Mouse (Mus musculus) hindbrain, embryonic 16.5 days (tissue): ENCODE data around the gene Hps1. TPM values are rescaled to one million over a fixed set of nuclear protein-coding genes. Genes with fewer than 3 reads are reported as not detected.

ENCODE experiments used
- ATAC-seq: fragments of 200-750 bp; cut with Nextera tagmentation; 2 replicates; pipeline ENCODE4 v1.8.0; 2017; ENCODE audit warnings: moderate TSS enrichment, moderate library complexity
- H3K27ac ChIP-seq: fragments of 300-500 bp; sonication (generic); 2 replicates; pipeline ENCODE4 v1.5.1; 2014; ENCODE audit warnings: low read depth, mild to moderate bottlenecking, control low read depth, low read length, moderate library complexity
- H3K27me3 ChIP-seq: fragments of 300-500 bp; sonication (generic); replicated peaks from 2 replicates; pipeline ENCODE4 v1.6.1; 2014; ENCODE audit warnings: low read length; ENCODE audit not compliant: control insufficient read depth, insufficient read depth
- H3K36me3 ChIP-seq: fragments of 300-500 bp; sonication (generic); 2 replicates; pipeline ENCODE4 v1.6.1; 2014; ENCODE audit warnings: mild to moderate bottlenecking, low read length, moderate library complexity, mixed read lengths; ENCODE audit not compliant: control insufficient read depth, insufficient read depth
- H3K4me1 ChIP-seq: fragments of 300-500 bp; sonication (generic); 2 replicates; pipeline ENCODE4 v1.6.1; 2014; ENCODE audit warnings: low read depth, low read length; ENCODE audit not compliant: control insufficient read depth, insufficient read depth
- H3K4me2 ChIP-seq: fragments of 300-500 bp; sonication (generic); 2 replicates; pipeline ENCODE4 v1.6.1; 2014; ENCODE audit warnings: mild to moderate bottlenecking, low read length, control low read depth, moderate library complexity
- H3K4me3 ChIP-seq: fragments of 300-500 bp; sonication (generic); 2 replicates; pipeline ENCODE4 v1.5.1; 2014; ENCODE audit warnings: mild to moderate bottlenecking, low read length, control low read depth, moderate library complexity
- H3K9ac ChIP-seq: fragments of 300-500 bp; sonication (generic); 2 replicates; pipeline ENCODE4 v1.6.1; 2014; ENCODE audit warnings: low read depth, mild to moderate bottlenecking, control low read depth, low read length, moderate library complexity
- H3K9me3 ChIP-seq: fragments of 300-500 bp; sonication (generic); 2 replicates; pipeline ENCODE4 v1.6.1; 2014; ENCODE audit warnings: mild to moderate bottlenecking, low read length, moderate library complexity; ENCODE audit not compliant: control insufficient read depth
- WGBS: fragments of 180-500 bp; shearing (Covaris S2); extraction: QIAGEN DNeasy Blood & Tissue Kit; methylation state at CpG from one replicate; pipeline ENCODE4 v1.1.7; 2014; 5-methylcytosine and 5-hydroxymethylcytosine counted together
- polyA plus RNA-seq: library from polyadenylated mRNA; unstranded; fragments of >200 nt; fragmentation: Nextera tagmentation; extraction: Ambion mirVana; gene quantifications from 2 replicates; pipeline ENCODE4 v1.2.1, GENCODE M21; 2015

Hps1 gene
- polyA plus RNA-seq, 1 experiment from 2014 or later: 9.3 TPM

DNA sequence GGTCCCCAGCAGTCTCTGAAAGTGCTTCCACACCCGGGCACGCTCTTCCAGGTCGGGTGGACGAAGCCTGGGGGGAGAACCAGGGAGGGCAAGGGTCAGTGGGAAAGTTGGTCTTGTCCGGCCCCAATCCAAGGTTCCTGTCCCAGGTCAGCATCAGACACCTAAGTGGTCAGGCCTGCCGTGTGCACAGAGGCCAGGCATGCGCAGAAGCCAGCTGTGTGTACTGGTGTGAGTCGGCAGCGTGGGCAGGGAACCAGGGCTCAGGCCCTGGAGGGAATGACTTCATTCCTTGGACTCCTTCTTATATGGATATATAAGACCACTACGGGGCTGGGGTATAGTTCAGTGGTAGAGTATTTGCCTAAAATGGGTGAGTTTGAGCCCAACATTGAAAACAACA, 10.1 kb downstream of the Hps1 start:
- ATAC-seq: no peak

GRCm38 (mm10) chr19:42767361-42767760, 12.4 kb downstream of the Hps1 start:
- whole genome bisulfite sequencing: 46% methylated on average over 8 of the region's 8 CpGs
- no peak overlapping the region for H3K27ac ChIP-seq
- no peak for ATAC-seq

More for the DNA sequence above, 10.1 kb downstream of the Hps1 start:
- WGBS: 93% methylated on average over 10 of the region's 10 CpGs
- Histone ChIP-seq H3K9ac (no peak overlapping the region), H3K27ac (no peak overlapping the region), H3K9me3 (no peaks in the 10 kb centered on the region), H3K4me2 (no peak overlapping the region), H3K4me3 (no peak overlapping the region), H3K36me3 (no peaks in the 10 kb centered on the region), H3K4me1 (no peaks in the 10 kb centered on the region), H3K27me3 (no peaks in the 10 kb centered on the region)

DNA sequence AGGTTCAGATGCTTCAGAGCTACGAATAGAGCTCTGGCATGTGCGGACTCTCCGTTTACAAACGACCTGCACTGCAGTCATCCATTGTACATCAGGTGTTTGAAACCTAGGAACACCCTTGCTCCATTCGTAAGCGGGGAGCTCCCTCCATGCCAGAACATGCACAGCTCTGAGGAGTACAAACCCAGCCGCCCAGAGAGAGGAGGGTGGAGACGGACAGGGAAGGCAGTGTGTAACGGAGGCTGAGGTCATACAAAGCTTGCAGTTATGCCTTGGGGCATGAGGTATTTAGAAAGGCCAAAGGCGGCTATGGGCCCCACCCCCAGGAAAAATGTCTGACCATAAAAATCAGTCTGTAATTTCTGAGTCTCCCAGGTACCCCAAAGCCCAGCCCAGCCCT, 15.4 kb downstream of the Hps1 start:
- H3K4me1 ChIP-seq: no peaks in the 10 kb centered on the region
- no peaks in the 10 kb centered on the region for H3K27me3 ChIP-seq
- H3K4me3 ChIP-seq: no peak overlapping the region
- no peak overlapping the region for H3K27ac ChIP-seq
- no peaks in the 10 kb centered on the region for H3K9me3 ChIP-seq
- no peaks in the 10 kb centered on the region for H3K36me3 ChIP-seq
- WGBS: 78% methylated on average over 10 of the region's 10 CpGs
- ATAC-seq: no peak
- H3K9ac ChIP-seq: no peak overlapping the region
- no peak overlapping the region for H3K4me2 ChIP-seq

More at GRCm38 (mm10) chr19:42767361-42767760, 12.4 kb downstream of the Hps1 start:
- H3K9me3 ChIP-seq: no peaks in the 10 kb centered on the region
- H3K4me2 ChIP-seq: no peak overlapping the region
- no peak overlapping the region for H3K4me3 ChIP-seq
- H3K4me1 ChIP-seq: no peaks in the 10 kb centered on the region
- H3K27me3 ChIP-seq: no peaks in the 10 kb centered on the region
- no peak overlapping the region for H3K9ac ChIP-seq
- no peaks in the 10 kb centered on the region for H3K36me3 ChIP-seq

GRCm38 (mm10) chr19:42756671-42757070, 23.1 kb downstream of the Hps1 start:
- no peak for ATAC-seq
- no peaks in the 10 kb centered on the region for H3K9me3 ChIP-seq
- H3K4me1 ChIP-seq: peaks cover 14% of the 10 kb centered on the region
- WGBS: 92% methylated on average over 6 of the region's 6 CpGs
- no peaks in the 10 kb centered on the region for H3K36me3 ChIP-seq
- no peak overlapping the region for H3K9ac ChIP-seq
- H3K27me3 ChIP-seq: no peaks in the 10 kb centered on the region
- H3K27ac ChIP-seq: no peak overlapping the region
- no peak overlapping the region for H3K4me2 ChIP-seq
- no peak overlapping the region for H3K4me3 ChIP-seq

GRCm38 (mm10) chr19:42755148-42755870, 24.5 kb downstream of the Hps1 start:
- no peaks in the 10 kb centered on the region for H3K36me3 ChIP-seq
- H3K9ac ChIP-seq: no peak overlapping the region
- peaks cover 14% of the 10 kb centered on the region for H3K4me1 ChIP-seq
- H3K4me2 ChIP-seq: no peak overlapping the region
- H3K4me3 ChIP-seq: no peak overlapping the region
- no peak overlapping the region for H3K27ac ChIP-seq
- no peaks in the 10 kb centered on the region for H3K9me3 ChIP-seq
- ATAC-seq: no peak
- WGBS: 70% methylated on average over 15 of the region's 15 CpGs
- no peaks in the 10 kb centered on the region for H3K27me3 ChIP-seq

DNA sequence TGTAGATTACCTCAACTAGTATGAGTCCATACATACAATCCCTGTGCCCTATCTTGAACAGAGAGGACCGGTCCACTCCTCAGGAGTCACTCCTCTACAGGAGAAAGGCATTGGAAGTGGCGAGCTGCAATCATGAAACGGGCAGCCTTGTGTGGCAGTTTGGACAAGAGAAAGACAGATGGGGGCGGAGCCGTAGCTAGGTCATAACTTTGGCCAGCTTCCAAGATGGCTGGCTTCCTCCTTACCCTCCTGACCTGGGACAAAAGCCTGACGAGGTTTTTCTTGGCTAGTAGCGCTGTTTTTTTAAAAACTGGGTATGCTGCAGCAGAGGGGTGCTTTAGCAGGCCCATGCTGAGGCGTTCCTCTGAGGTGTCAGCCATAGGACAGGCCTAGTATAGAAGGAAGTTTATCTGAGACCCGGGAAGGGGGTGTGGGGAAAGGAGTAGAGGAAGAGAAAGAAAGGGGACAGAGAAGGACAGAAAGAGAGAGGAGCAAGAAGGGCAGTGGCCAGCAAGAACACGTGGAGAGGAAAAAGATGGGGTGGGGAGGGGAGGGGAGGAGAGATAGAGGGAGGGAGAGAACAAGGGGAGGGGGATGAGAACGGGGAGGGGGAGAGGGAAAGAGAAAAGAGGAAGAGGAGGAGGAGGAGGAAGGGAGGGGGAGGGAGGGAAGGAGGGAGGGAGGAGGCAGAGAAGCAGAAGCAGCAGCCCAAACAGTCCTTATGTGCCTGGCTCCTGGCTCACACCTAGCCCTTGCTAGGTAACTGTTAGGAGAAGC, 26.4 kb downstream of the Hps1 start:
- H3K4me1 ChIP-seq: peaks cover 14% of the 10 kb centered on the region
- no peak overlapping the region for H3K9ac ChIP-seq
- no peaks in the 10 kb centered on the region for H3K36me3 ChIP-seq
- WGBS: 18% methylated on average over 11 of the region's 11 CpGs
- H3K4me2 ChIP-seq: peak overlapping the region; percentile 68
- peak overlapping the region; percentile 72 for H3K27ac ChIP-seq
- 0 out of 2 replicates have a peak, but pooled peaks have one; percentile 5 for ATAC-seq
- no peaks in the 10 kb centered on the region for H3K27me3 ChIP-seq
- H3K9me3 ChIP-seq: no peaks in the 10 kb centered on the region
- H3K4me3 ChIP-seq: no peak overlapping the region

GRCm38 (mm10) chr19:42752363-42752931, 27.3 kb downstream of the Hps1 start, which contains the start of gene Pyroxd2:
Gene Pyroxd2, minus strand, starts transcription at chr19:42752775.
- H3K9me3 ChIP-seq: no peaks in the 10 kb centered on the region
- peak; percentile 89 for ATAC-seq
- H3K27me3 ChIP-seq: no peaks in the 10 kb centered on the region
- peak within 1 kb of the TSS; percentile 72 for H3K27ac ChIP-seq
- peak within 1 kb of the TSS; percentile 68 for H3K4me2 ChIP-seq
- H3K36me3 ChIP-seq: no peaks in the 10 kb centered on the region
- peak within 1 kb of the TSS; percentile 42 for H3K4me3 ChIP-seq
- WGBS: 1% methylated on average over 22 of the region's 22 CpGs
- peak within 1 kb of the TSS; percentile 68 for H3K9ac ChIP-seq
- peaks cover 14% of the 10 kb centered on the region for H3K4me1 ChIP-seq

DNA sequence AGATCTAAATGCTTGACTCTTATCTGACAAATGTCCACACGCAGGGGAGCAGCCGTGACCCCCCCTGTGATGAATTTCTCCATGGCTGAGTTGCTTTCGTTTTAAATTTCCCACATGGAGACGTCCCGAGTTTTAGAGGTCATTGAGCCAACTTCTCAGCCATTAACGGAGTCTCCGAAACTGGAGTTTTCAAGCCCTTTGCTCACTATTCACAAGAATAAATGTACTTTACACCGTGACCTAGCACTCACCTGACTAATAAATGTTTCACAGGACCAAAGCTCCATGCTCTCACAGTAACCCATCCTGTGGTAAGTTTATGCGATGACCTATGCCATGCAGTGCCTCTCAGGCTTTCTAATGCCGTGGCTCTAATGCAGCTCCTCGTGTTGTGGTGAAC, 29.6 kb downstream of the Hps1 start:
- ATAC-seq: no peak
- no peak overlapping the region for H3K4me2 ChIP-seq
- peaks cover 14% of the 10 kb centered on the region for H3K4me1 ChIP-seq
- H3K4me3 ChIP-seq: no peak overlapping the region
- no peaks in the 10 kb centered on the region for H3K9me3 ChIP-seq
- no peak overlapping the region for H3K9ac ChIP-seq
- H3K27ac ChIP-seq: no peak overlapping the region
- WGBS: 78% methylated on average over 11 of the region's 11 CpGs
- H3K27me3 ChIP-seq: no peaks in the 10 kb centered on the region
- no peaks in the 10 kb centered on the region for H3K36me3 ChIP-seq

DNA sequence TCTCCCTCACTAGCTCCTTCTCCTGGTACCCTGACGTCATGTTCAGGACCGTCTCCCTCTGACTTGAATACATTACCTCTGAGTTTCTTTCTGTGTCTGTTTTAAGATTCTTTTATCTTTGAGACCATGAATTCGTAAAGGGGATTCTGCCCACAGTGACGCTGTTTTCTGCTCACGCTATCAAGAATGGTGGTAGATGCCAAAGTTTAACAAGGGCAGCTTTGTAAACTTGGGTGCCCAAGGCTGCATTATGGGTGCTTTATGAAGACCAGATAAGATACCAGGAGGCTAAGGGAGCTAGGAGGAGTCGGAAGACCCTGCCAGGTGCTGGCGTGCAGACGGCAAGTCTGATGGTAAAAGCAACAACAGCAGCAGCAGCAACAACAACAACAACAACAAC, 33.1 kb downstream of the Hps1 start:
- Histone ChIP-seq H3K36me3 (no peaks in the 10 kb centered on the region), H3K9me3 (no peaks in the 10 kb centered on the region), H3K4me3 (no peak overlapping the region), H3K4me1 (peaks cover 5% of the 10 kb centered on the region), H3K27ac (no peak overlapping the region), H3K4me2 (no peak overlapping the region), H3K9ac (no peak overlapping the region), H3K27me3 (no peaks in the 10 kb centered on the region)
- no peak for ATAC-seq
- WGBS: 89% methylated on average over 8 of the region's 8 CpGs
